Mouse (Mus musculus): ENCODE data around the gene Slc5a2. TPM values are rescaled to one million over a fixed set of nuclear protein-coding genes. Genes with fewer than 3 reads are reported as not detected.

The Slc5a2 gene
- polyA plus RNA-seq, 1 experiment from 2014 or later = 0.29 TPM

GRCm38 (mm10) chr7:128256783-128257334 is 8.6 kb upstream of the Slc5a2 start:
- Histone ChIP-seq H3K4me1 (replicated peaks) (peaks cover 13% of the 10 kb centered on the region), H3K9me3 (no peaks in the 10 kb centered on the region), H3K36me3 (no peaks in the 10 kb centered on the region), H3K27me3 (ENCODE audit: insufficient read depth, poor library complexity, severe bottlenecking) (peaks cover 20% of the 10 kb centered on the region), H3K27ac (no peak overlapping the region), H3K4me3 (no peak overlapping the region)
- WGBS = 75% methylated on average over 5 of the region's 5 CpGs
- DNase-seq (ENCODE audit: low spot score) = no peak

- 0 out of 2 replicates have a peak, but pooled peaks cover 4% of the 10 kb centered on the region for H3K4me1 ChIP-seq (replicated peaks)
- no peak overlapping the region for H3K4me3 ChIP-seq
- 81% methylated on average over 5 of the region's 5 CpGs for WGBS
- no peak overlapping the region for H3K27ac ChIP-seq
- peaks cover 10% of the 10 kb centered on the region; the same call in 1 of the 2 replicates for H3K27me3 ChIP-seq (ENCODE audit: insufficient read depth, poor library complexity, severe bottlenecking)
- peaks cover 10% of the 10 kb centered on the region for H3K36me3 ChIP-seq
- H3K9me3 ChIP-seq = no peaks in the 10 kb centered on the region
- no peak for DNase-seq (ENCODE audit: low spot score)
These were observed 599 bp downstream of the Slc5a2 start for GRCm38 (mm10) chr7:128266056-128266455.

DNA sequence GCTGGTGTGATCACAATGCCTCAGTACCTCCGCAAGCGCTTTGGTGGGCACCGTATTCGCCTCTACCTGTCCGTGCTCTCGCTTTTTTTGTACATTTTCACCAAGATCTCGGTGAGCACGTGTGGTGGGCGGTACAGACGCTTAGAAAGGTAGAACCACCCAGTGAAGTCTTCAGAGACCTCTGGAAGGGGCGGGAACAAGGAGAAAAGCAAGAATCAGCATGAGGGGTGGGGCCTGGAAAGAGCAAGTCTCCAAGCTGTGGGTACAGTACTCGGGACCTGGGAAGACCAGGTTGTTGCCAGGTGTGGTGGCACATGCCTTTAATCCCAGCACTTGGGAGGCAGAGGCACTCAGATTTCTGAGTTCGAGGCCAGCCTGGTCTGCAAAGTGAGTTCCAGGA is 1.9 kb downstream of the Slc5a2 start:
- 63% methylated on average over 13 of the region's 13 CpGs for WGBS
- peaks cover 23% of the 10 kb centered on the region for H3K36me3 ChIP-seq
- no peaks in the 10 kb centered on the region for H3K9me3 ChIP-seq
- DNase-seq (ENCODE audit: low spot score) = no peak
- no peak overlapping the region for H3K4me3 ChIP-seq
- H3K27ac ChIP-seq = no peak overlapping the region
- H3K27me3 ChIP-seq (ENCODE audit: insufficient read depth, poor library complexity, severe bottlenecking) = peaks cover 10% of the 10 kb centered on the region; the same call in 1 of the 2 replicates
- 0 out of 2 replicates have a peak, but pooled peaks cover 4% of the 10 kb centered on the region for H3K4me1 ChIP-seq (replicated peaks)

GRCm38 (mm10) chr7:128267813-128268212 is 2.4 kb downstream of the Slc5a2 start:
- no peaks in the 10 kb centered on the region for H3K9me3 ChIP-seq
- no peak overlapping the region for H3K27ac ChIP-seq
- peaks cover 28% of the 10 kb centered on the region for H3K36me3 ChIP-seq
- peaks cover 10% of the 10 kb centered on the region; the same call in 1 of the 2 replicates for H3K27me3 ChIP-seq (ENCODE audit: insufficient read depth, poor library complexity, severe bottlenecking)
- 0 out of 2 replicates have a peak, but pooled peaks cover 4% of the 10 kb centered on the region for H3K4me1 ChIP-seq (replicated peaks)
- DNase-seq (ENCODE audit: low spot score) = no peak
- H3K4me3 ChIP-seq = no peak overlapping the region
- WGBS = 87% methylated on average over 7 of the region's 7 CpGs

- peaks cover 54% of the 10 kb centered on the region for H3K36me3 ChIP-seq
- H3K9me3 ChIP-seq = no peaks in the 10 kb centered on the region
- 0 out of 2 replicates have a peak, but pooled peaks cover 4% of the 10 kb centered on the region for H3K4me1 ChIP-seq (replicated peaks)
- no peak for DNase-seq (ENCODE audit: low spot score)
- WGBS = 57% methylated on average over 13 of the region's 13 CpGs
- peaks cover 10% of the 10 kb centered on the region; the same call in 1 of the 2 replicates for H3K27me3 ChIP-seq (ENCODE audit: insufficient read depth, poor library complexity, severe bottlenecking)
- H3K27ac ChIP-seq = peak overlapping the region; percentile 53; the same call in 1 of the 2 replicates
- H3K4me3 ChIP-seq = no peak overlapping the region
These were observed 5.0 kb downstream of the Slc5a2 start for GRCm38 (mm10) chr7:128270431-128270850.

DNA sequence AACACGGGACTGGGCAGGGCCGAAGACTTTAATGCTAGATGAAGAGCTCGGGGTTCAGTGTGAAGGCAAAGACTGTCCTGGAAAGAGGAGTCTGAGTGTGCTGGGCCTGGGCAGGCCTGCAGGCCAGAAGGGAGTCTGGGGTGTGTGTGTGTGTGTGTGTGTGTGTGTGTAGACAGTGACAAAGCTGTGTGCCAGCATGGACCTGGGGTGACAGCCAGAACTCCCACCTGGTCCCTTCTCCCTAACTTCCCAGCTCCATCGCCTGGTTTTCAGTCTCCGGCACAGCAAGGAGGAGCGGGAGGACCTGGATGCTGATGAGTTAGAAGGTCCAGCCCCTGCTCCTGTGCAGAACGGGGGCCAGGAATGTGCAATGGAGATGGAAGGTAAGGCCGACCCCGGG is 6.0 kb downstream of the Slc5a2 start:
- WGBS = 93% methylated on average over 9 of the region's 9 CpGs
- Histone ChIP-seq H3K27ac (no peak overlapping the region), H3K27me3 (ENCODE audit: insufficient read depth, poor library complexity, severe bottlenecking) (peaks cover 14% of the 10 kb centered on the region), H3K4me3 (no peak overlapping the region), H3K36me3 (peaks cover 65% of the 10 kb centered on the region), H3K9me3 (no peaks in the 10 kb centered on the region), H3K4me1 (replicated peaks) (peaks cover 6% of the 10 kb centered on the region; the same call in 1 of the 2 replicates)
- no peak for DNase-seq (ENCODE audit: low spot score)

- H3K9me3 ChIP-seq = no peaks in the 10 kb centered on the region
- no peak overlapping the region for H3K27ac ChIP-seq
- H3K36me3 ChIP-seq = peaks cover 87% of the 10 kb centered on the region
- DNase-seq (ENCODE audit: low spot score) = no peak
- peaks cover 27% of the 10 kb centered on the region for H3K4me1 ChIP-seq (replicated peaks)
- H3K27me3 ChIP-seq (ENCODE audit: insufficient read depth, poor library complexity, severe bottlenecking) = peaks cover 37% of the 10 kb centered on the region
- 92% methylated on average over 6 of the region's 6 CpGs for WGBS
- no peak overlapping the region for H3K4me3 ChIP-seq
These were observed 10.6 kb downstream of the Slc5a2 start for GRCm38 (mm10) chr7:128276051-128276450.

GRCm38 (mm10) chr7:128279750-128280149 is 14.3 kb downstream of the Slc5a2 start:
- Histone ChIP-seq H3K27me3 (ENCODE audit: insufficient read depth, poor library complexity, severe bottlenecking) (peaks cover 49% of the 10 kb centered on the region), H3K27ac (no peak overlapping the region), H3K4me1 (replicated peaks) (peaks cover 53% of the 10 kb centered on the region), H3K4me3 (no peak overlapping the region), H3K36me3 (peaks cover 57% of the 10 kb centered on the region), H3K9me3 (no peaks in the 10 kb centered on the region)
- no peak for DNase-seq (ENCODE audit: low spot score)
- 89% methylated on average over 4 of the region's 4 CpGs for WGBS

GRCm38 (mm10) chr7:128281765-128282164 is 16.3 kb downstream of the Slc5a2 start:
- no peaks in the 10 kb centered on the region for H3K9me3 ChIP-seq
- no peak for DNase-seq (ENCODE audit: low spot score)
- H3K4me1 ChIP-seq (replicated peaks) = peaks cover 51% of the 10 kb centered on the region
- H3K4me3 ChIP-seq = no peak overlapping the region
- peak overlapping the region; percentile 35; the same call in 1 of the 2 replicates for H3K27ac ChIP-seq
- H3K36me3 ChIP-seq = peaks cover 45% of the 10 kb centered on the region
- peaks cover 59% of the 10 kb centered on the region for H3K27me3 ChIP-seq (ENCODE audit: insufficient read depth, poor library complexity, severe bottlenecking)
- WGBS = 88% methylated on average over 11 of the region's 11 CpGs

GRCm38 (mm10) chr7:128282532-128283244 is 17.2 kb downstream of the Slc5a2 start:
- no peak overlapping the region for H3K4me3 ChIP-seq
- peak; percentile 60 for DNase-seq (ENCODE audit: low spot score)
- peaks cover 66% of the 10 kb centered on the region for H3K27me3 ChIP-seq (ENCODE audit: insufficient read depth, poor library complexity, severe bottlenecking)
- H3K27ac ChIP-seq = peak overlapping the region; percentile 81
- 8% methylated on average over 7 of the region's 7 CpGs for WGBS
- peaks cover 42% of the 10 kb centered on the region for H3K4me1 ChIP-seq (replicated peaks)
- H3K9me3 ChIP-seq = no peaks in the 10 kb centered on the region
- H3K36me3 ChIP-seq = peaks cover 48% of the 10 kb centered on the region

DNA sequence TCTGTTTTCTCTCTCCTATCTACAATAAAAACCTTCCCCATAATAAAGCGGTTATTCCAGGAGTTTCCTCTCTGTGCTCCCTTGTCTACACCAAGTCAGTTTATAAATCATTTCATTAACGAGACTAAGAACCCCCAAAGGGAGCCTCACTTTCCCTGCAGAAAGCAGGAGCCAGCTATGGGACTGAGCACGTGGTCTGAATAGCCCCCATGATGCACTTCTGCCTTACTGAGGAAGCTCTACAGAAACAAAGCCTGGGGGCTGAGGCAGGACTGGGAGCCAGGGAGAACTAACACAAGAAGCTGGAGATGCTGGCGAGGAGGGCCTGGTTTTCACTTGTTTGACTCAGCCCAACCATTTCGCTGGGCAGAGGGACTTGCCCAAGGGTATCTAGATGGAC is 18.6 kb downstream of the Slc5a2 start:
- Histone ChIP-seq H3K36me3 (peaks cover 43% of the 10 kb centered on the region), H3K4me1 (replicated peaks) (peaks cover 49% of the 10 kb centered on the region), H3K9me3 (no peaks in the 10 kb centered on the region), H3K27me3 (ENCODE audit: insufficient read depth, poor library complexity, severe bottlenecking) (peaks cover 64% of the 10 kb centered on the region), H3K27ac (peak overlapping the region; percentile 81), H3K4me3 (no peak overlapping the region)
- peak; percentile 29 for DNase-seq (ENCODE audit: low spot score)
- WGBS = 62% methylated on average over 5 of the region's 5 CpGs

DNA sequence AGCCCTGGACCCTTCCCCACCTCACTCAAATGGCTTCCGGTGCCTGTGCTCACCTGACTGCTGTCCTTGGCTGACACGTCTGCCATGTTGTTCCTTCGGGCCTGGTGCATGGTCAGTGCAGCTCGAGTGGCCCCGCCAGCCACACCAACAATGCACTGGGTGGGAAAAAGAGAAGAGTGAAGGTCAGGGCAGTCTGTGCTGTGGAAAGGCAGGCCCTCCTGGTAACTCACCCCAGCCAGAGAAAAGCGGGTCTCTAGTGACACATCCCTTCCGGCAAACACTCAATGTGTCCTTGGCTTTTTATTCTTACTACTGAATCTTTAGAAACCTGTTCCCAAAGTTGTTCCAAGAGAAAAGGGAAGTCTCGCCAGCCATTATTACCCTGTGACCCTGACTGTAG is 19.6 kb downstream of the Slc5a2 start:
- Histone ChIP-seq H3K36me3 (peaks cover 41% of the 10 kb centered on the region), H3K4me1 (replicated peaks) (peaks cover 58% of the 10 kb centered on the region), H3K4me3 (no peak overlapping the region), H3K9me3 (no peaks in the 10 kb centered on the region), H3K27ac (0 out of 2 replicates have a peak overlapping the region, but pooled peaks have one; percentile 23), H3K27me3 (ENCODE audit: insufficient read depth, poor library complexity, severe bottlenecking) (peaks cover 54% of the 10 kb centered on the region)
- DNase-seq (ENCODE audit: low spot score) = no peak
- WGBS = 90% methylated on average over 8 of the region's 8 CpGs

- no peak overlapping the region for H3K4me3 ChIP-seq
- H3K27me3 ChIP-seq (ENCODE audit: insufficient read depth, poor library complexity, severe bottlenecking) = peaks cover 39% of the 10 kb centered on the region
- peaks cover 59% of the 10 kb centered on the region for H3K36me3 ChIP-seq
These were observed 23.6 kb downstream of the Slc5a2 start for GRCm38 (mm10) chr7:128288923-128289544.

More at GRCm38 (mm10) chr7:128288923-128289544, 23.6 kb downstream of the Slc5a2 start:
- peaks cover 29% of the 10 kb centered on the region for H3K4me1 ChIP-seq (replicated peaks)
- H3K9me3 ChIP-seq = no peaks in the 10 kb centered on the region
- 19% methylated on average over 9 of the region's 9 CpGs for WGBS
- DNase-seq (ENCODE audit: low spot score) = peak; percentile 56
- peak overlapping the region; percentile 79 for H3K27ac ChIP-seq
